Mouse (Mus musculus): ENCODE results near the gene Ccdc88b.
A peak's percentile ranks its signal among the peaks of the same experiment; 100 is the strongest.

The Ccdc88b gene

GRCm38 (mm10) chr19:6857003-6857360, 1.0 kb downstream of the Ccdc88b start:
- DNase-seq = no peak

GRCm38 (mm10) chr19:6856281-6857002, 1.6 kb downstream of the Ccdc88b start:
- peak; percentile 52 for DNase-seq

GRCm38 (mm10) chr19:6855225-6856031, 2.6 kb downstream of the Ccdc88b start:
- DNase-seq = no peak

GRCm38 (mm10) chr19:6854658-6855057, 3.4 kb downstream of the Ccdc88b start:
- no peak for DNase-seq

GRCm38 (mm10) chr19:6853903-6854302, 4.1 kb downstream of the Ccdc88b start:
- no peak for DNase-seq

GRCm38 (mm10) chr19:6852393-6853305, 5.4 kb downstream of the Ccdc88b start:
- no peak for DNase-seq

GRCm38 (mm10) chr19:6851497-6851896, 6.5 kb downstream of the Ccdc88b start:
- no peak for DNase-seq

GRCm38 (mm10) chr19:6849506-6850068, 8.4 kb downstream of the Ccdc88b start:
- DNase-seq = no peak

GRCm38 (mm10) chr19:6847841-6848517, 10.0 kb downstream of the Ccdc88b start:
- no peak for DNase-seq

GRCm38 (mm10) chr19:6846050-6846449, 12.0 kb downstream of the Ccdc88b start:
- DNase-seq = no peak

- no peak for DNase-seq
Observed at GRCm38 (mm10) chr19:6842353-6842752, 15.7 kb downstream of the Ccdc88b start.

GRCm38 (mm10) chr19:6841292-6841597, 16.8 kb downstream of the Ccdc88b start:
- no peak for DNase-seq

- DNase-seq = peak; percentile 68
Observed at GRCm38 (mm10) chr19:6840475-6841291, 17.3 kb downstream of the Ccdc88b start, which contains the start of gene Rps6ka4. Gene Rps6ka4, minus strand, starts transcription at chr19:6840636.

GRCm38 (mm10) chr19:6839615-6840474, 18.2 kb downstream of the Ccdc88b start:
- DNase-seq = no peak

GRCm38 (mm10) chr19:6832363-6832762, 25.6 kb downstream of the Ccdc88b start:
- no peak for DNase-seq

GRCm38 (mm10) chr19:6831331-6831730, 26.7 kb downstream of the Ccdc88b start:
- no peak for DNase-seq

GRCm38 (mm10) chr19:6830556-6831316, 27.3 kb downstream of the Ccdc88b start:
- DNase-seq = no peak

- no peak for DNase-seq
Observed at GRCm38 (mm10) chr19:6829870-6830555, 28.0 kb downstream of the Ccdc88b start.

- DNase-seq = no peak
Observed at GRCm38 (mm10) chr19:6829069-6829468, 28.9 kb downstream of the Ccdc88b start.

Measured in kidney, adult 11 months (tissue).